Mouse (Mus musculus): ENCODE measurements around the gene Gtf2h3. TPM values are rescaled to one million over a fixed set of nuclear protein-coding genes. Genes with fewer than 3 reads are reported as not detected.
"Not testable (repeated sequence)": the region's sequence is repeated elsewhere in the genome, so short reads cannot be mapped to it uniquely, and the experiment has no call there.

Gtf2h3 gene
- polyA plus RNA-seq, 1 experiment from 2014 or later, result 67.3 TPM

- Histone ChIP-seq H3K27me3 (replicated peaks; ENCODE audit: control insufficient read depth, insufficient read depth, low read length) (no peaks in the 10 kb centered on the region), H3K9ac (ENCODE audit: low read length) (no peak overlapping the region), H3K27ac (ENCODE audit: low read depth, low read length) (no peak overlapping the region), H3K36me3 (ENCODE audit: control insufficient read depth, insufficient read depth, low read length) (peaks cover 19% of the 10 kb centered on the region), H3K4me1 (ENCODE audit: control insufficient read depth, insufficient read depth, low read length) (peaks cover 12% of the 10 kb centered on the region), H3K4me3 (ENCODE audit: low read depth, low read length) (no peak overlapping the region), H3K4me2 (ENCODE audit: low read length) (no peak overlapping the region), H3K9me3 (replicated peaks; ENCODE audit: control insufficient read depth, low read length) (no peaks in the 10 kb centered on the region)
- ATAC-seq (no peak), DNase-seq (ENCODE audit: low spot score) (peak; percentile 51)
- WGBS, result 72% methylated on average over 15 of the region's 16 CpGs
These were observed 39.8 kb upstream of the Gtf2h3 start for GRCm38 (mm10) chr5:124538813-124539792.

GRCm38 (mm10) chr5:124539905-124540304 is 39.0 kb upstream of the Gtf2h3 start:
- ATAC-seq, result no peak
- Histone ChIP-seq H3K4me3 (ENCODE audit: low read depth, low read length) (peak overlapping the region; percentile 90), H3K27me3 (replicated peaks; ENCODE audit: control insufficient read depth, insufficient read depth, low read length) (no peaks in the 10 kb centered on the region), H3K4me1 (ENCODE audit: control insufficient read depth, insufficient read depth, low read length) (peaks cover 12% of the 10 kb centered on the region), H3K36me3 (ENCODE audit: control insufficient read depth, insufficient read depth, low read length) (peaks cover 27% of the 10 kb centered on the region), H3K9me3 (replicated peaks; ENCODE audit: control insufficient read depth, low read length) (no peaks in the 10 kb centered on the region), H3K27ac (ENCODE audit: low read depth, low read length) (no peak overlapping the region; the same call in 1 of the 2 replicates), H3K4me2 (ENCODE audit: low read length) (peak overlapping the region; percentile 33), H3K9ac (ENCODE audit: low read length) (no peak overlapping the region)
- 75% methylated on average over 4 of the region's 4 CpGs for WGBS
- DNase-seq (ENCODE audit: low spot score), result no peak

GRCm38 (mm10) chr5:124540383-124540786 is 38.6 kb upstream of the Gtf2h3 start, which contains the start of gene Tmed2:
Gene Tmed2, plus strand, starts transcription at chr5:124540695.
- under 1% methylated on average over 34 of the region's 35 CpGs for WGBS
- no peaks in the 10 kb centered on the region for H3K9me3 ChIP-seq (replicated peaks; ENCODE audit: control insufficient read depth, low read length)
- no peaks in the 10 kb centered on the region for H3K27me3 ChIP-seq (replicated peaks; ENCODE audit: control insufficient read depth, insufficient read depth, low read length)
- H3K36me3 ChIP-seq (ENCODE audit: control insufficient read depth, insufficient read depth, low read length), result peaks cover 32% of the 10 kb centered on the region
- peak within 1 kb of the TSS; percentile 90 for H3K4me3 ChIP-seq (ENCODE audit: low read depth, low read length)
- H3K9ac ChIP-seq (ENCODE audit: low read length), result peak within 1 kb of the TSS; percentile 80
- peaks cover 12% of the 10 kb centered on the region for H3K4me1 ChIP-seq (ENCODE audit: control insufficient read depth, insufficient read depth, low read length)
- H3K27ac ChIP-seq (ENCODE audit: low read depth, low read length), result peak within 1 kb of the TSS; percentile 57; the same call in 1 of the 2 replicates
- peak within 1 kb of the TSS; percentile 85 for H3K4me2 ChIP-seq (ENCODE audit: low read length)
- DNase-seq (ENCODE audit: low spot score) (peak; percentile 99), ATAC-seq (peak; percentile 98)

- H3K4me1 ChIP-seq (ENCODE audit: control insufficient read depth, insufficient read depth, low read length), result peaks cover 12% of the 10 kb centered on the region
- WGBS, result under 1% methylated on average over 70 of the region's 89 CpGs
- DNase-seq (ENCODE audit: low spot score) (peak; percentile 50), ATAC-seq (peak; percentile 77)
- no peaks in the 10 kb centered on the region for H3K27me3 ChIP-seq (replicated peaks; ENCODE audit: control insufficient read depth, insufficient read depth, low read length)
- H3K4me3 ChIP-seq (ENCODE audit: low read depth, low read length), result peak overlapping the region; percentile 90
- H3K9ac ChIP-seq (ENCODE audit: low read length), result peak overlapping the region; percentile 80
- H3K27ac ChIP-seq (ENCODE audit: low read depth, low read length), result peak overlapping the region; percentile 57; the same call in 1 of the 2 replicates
- peaks cover 38% of the 10 kb centered on the region for H3K36me3 ChIP-seq (ENCODE audit: control insufficient read depth, insufficient read depth, low read length)
- H3K9me3 ChIP-seq (replicated peaks; ENCODE audit: control insufficient read depth, low read length), result no peaks in the 10 kb centered on the region
- peak overlapping the region; percentile 85 for H3K4me2 ChIP-seq (ENCODE audit: low read length)
These were observed 37.9 kb upstream of the Gtf2h3 start for GRCm38 (mm10) chr5:124540905-124541601.

- H3K36me3 ChIP-seq (ENCODE audit: control insufficient read depth, insufficient read depth, low read length), result peaks cover 44% of the 10 kb centered on the region
- DNase-seq (ENCODE audit: low spot score) (no peak), ATAC-seq (no peak)
- H3K4me3 ChIP-seq (ENCODE audit: low read depth, low read length), result peak overlapping the region; percentile 90
- peaks cover 12% of the 10 kb centered on the region for H3K4me1 ChIP-seq (ENCODE audit: control insufficient read depth, insufficient read depth, low read length)
- WGBS, result 16% methylated on average over 8 of the region's 8 CpGs
- no peaks in the 10 kb centered on the region for H3K27me3 ChIP-seq (replicated peaks; ENCODE audit: control insufficient read depth, insufficient read depth, low read length)
- no peaks in the 10 kb centered on the region for H3K9me3 ChIP-seq (replicated peaks; ENCODE audit: control insufficient read depth, low read length)
- peak overlapping the region; percentile 85 for H3K4me2 ChIP-seq (ENCODE audit: low read length)
- peak overlapping the region; percentile 80 for H3K9ac ChIP-seq (ENCODE audit: low read length)
- H3K27ac ChIP-seq (ENCODE audit: low read depth, low read length), result no peak overlapping the region
These were observed 37.4 kb upstream of the Gtf2h3 start for GRCm38 (mm10) chr5:124541602-124541973.

GRCm38 (mm10) chr5:124550737-124551136 is 28.2 kb upstream of the Gtf2h3 start:
- H3K36me3 ChIP-seq (ENCODE audit: control insufficient read depth, insufficient read depth, low read length), result peaks cover 47% of the 10 kb centered on the region
- not testable (repeated sequence) for H3K27me3 ChIP-seq (replicated peaks; ENCODE audit: control insufficient read depth, insufficient read depth, low read length); H3K27ac ChIP-seq (ENCODE audit: low read depth, low read length); H3K4me3 ChIP-seq (ENCODE audit: low read depth, low read length); H3K4me1 ChIP-seq (ENCODE audit: control insufficient read depth, insufficient read depth, low read length); H3K9ac ChIP-seq (ENCODE audit: low read length); H3K9me3 ChIP-seq (replicated peaks; ENCODE audit: control insufficient read depth, low read length); H3K4me2 ChIP-seq (ENCODE audit: low read length); DNase-seq (ENCODE audit: low spot score); ATAC-seq
- WGBS, result 85% methylated on average over 4 of the region's 4 CpGs

- Histone ChIP-seq H3K4me2 (ENCODE audit: low read length) (peak overlapping the region; percentile 74), H3K9ac (ENCODE audit: low read length) (peak overlapping the region; percentile 83), H3K36me3 (ENCODE audit: control insufficient read depth, insufficient read depth, low read length) (peaks cover 46% of the 10 kb centered on the region), H3K4me3 (ENCODE audit: low read depth, low read length) (peak overlapping the region; percentile 85)
- ATAC-seq; DNase-seq (ENCODE audit: low spot score); H3K4me1 ChIP-seq (ENCODE audit: control insufficient read depth, insufficient read depth, low read length); H3K9me3 ChIP-seq (replicated peaks; ENCODE audit: control insufficient read depth, low read length); H3K27ac ChIP-seq (ENCODE audit: low read depth, low read length); H3K27me3 ChIP-seq (replicated peaks; ENCODE audit: control insufficient read depth, insufficient read depth, low read length): not testable (repeated sequence)
- 33% methylated on average over 5 of the region's 5 CpGs for WGBS
These were observed 27.4 kb upstream of the Gtf2h3 start for GRCm38 (mm10) chr5:124551349-124552093.

GRCm38 (mm10) chr5:124552094-124552472 is 26.9 kb upstream of the Gtf2h3 start:
- Histone ChIP-seq H3K4me3 (ENCODE audit: low read depth, low read length) (peak overlapping the region; percentile 85), H3K9ac (ENCODE audit: low read length) (peak overlapping the region; percentile 83), H3K27me3 (replicated peaks; ENCODE audit: control insufficient read depth, insufficient read depth, low read length) (no peaks in the 10 kb centered on the region), H3K4me2 (ENCODE audit: low read length) (peak overlapping the region; percentile 74), H3K27ac (ENCODE audit: low read depth, low read length) (peak overlapping the region; percentile 77), H3K9me3 (replicated peaks; ENCODE audit: control insufficient read depth, low read length) (no peaks in the 10 kb centered on the region), H3K4me1 (ENCODE audit: control insufficient read depth, insufficient read depth, low read length) (peaks cover 5% of the 10 kb centered on the region; the same call in 1 of the 2 replicates), H3K36me3 (ENCODE audit: control insufficient read depth, insufficient read depth, low read length) (peaks cover 47% of the 10 kb centered on the region)
- no peak for ATAC-seq
- DNase-seq (ENCODE audit: low spot score), result peak; percentile 42
- 12% methylated on average over 9 of the region's 9 CpGs for WGBS

Data from forebrain, embryonic 14.5 days (tissue).